Mouse (Mus musculus): ENCODE measurements around the gene Akap6. TPM values are rescaled to one million over a fixed set of nuclear protein-coding genes. Genes with fewer than 3 reads are reported as not detected.
A peak's percentile ranks its signal among the peaks of the same experiment; 100 is the strongest.

The Akap6 gene
- polyA plus RNA-seq, 1 experiment from 2014 or later = 7.9 TPM

- no peak overlapping the region for H3K4me3 ChIP-seq (ENCODE audit: low read depth, low read length)
- H3K27ac ChIP-seq (replicated peaks; ENCODE audit: low read depth, low read length) = no peak overlapping the region
- H3K4me2 ChIP-seq (ENCODE audit: low read depth, low read length) = no peak overlapping the region
- H3K4me1 ChIP-seq (ENCODE audit: control insufficient read depth, insufficient read depth, low read length) = no peaks in the 10 kb centered on the region
- 66% methylated on average over 9 of the region's 9 CpGs for WGBS
- H3K36me3 ChIP-seq (ENCODE audit: control insufficient read depth, insufficient read depth, low read length) = no peaks in the 10 kb centered on the region
- no peaks in the 10 kb centered on the region for H3K9me3 ChIP-seq (ENCODE audit: control insufficient read depth, low read length)
- H3K9ac ChIP-seq (ENCODE audit: low read depth, low read length) = no peak overlapping the region
- ATAC-seq (ENCODE audit: low read depth) = no peak
- DNase-seq (ENCODE audit: low spot score) = no peak
- no peaks in the 10 kb centered on the region for H3K27me3 ChIP-seq (replicated peaks; ENCODE audit: control insufficient read depth, insufficient read depth, low read length)
These were observed 175.2 kb downstream of the Akap6 start for GRCm38 (mm10) chr12:52874332-52874923.

DNA sequence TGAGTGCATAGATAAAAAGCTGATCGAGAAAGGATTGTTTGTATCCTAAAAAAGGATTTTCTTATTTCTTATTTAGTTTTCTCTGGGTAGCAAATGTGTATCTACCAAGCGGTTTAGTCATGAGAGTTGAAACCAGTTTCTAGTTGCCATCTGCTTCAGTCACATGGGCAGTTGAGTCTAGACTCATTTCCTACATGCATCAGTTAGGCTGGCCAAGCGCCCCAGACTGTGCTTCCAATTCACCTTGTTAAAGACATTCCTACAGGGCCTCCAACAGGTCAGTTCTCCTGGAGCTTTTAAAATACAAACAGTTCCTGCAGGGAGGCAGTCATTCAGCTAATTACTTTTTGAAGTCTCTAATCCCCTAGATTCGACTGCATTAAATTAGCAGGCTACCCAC, 176.9 kb downstream of the Akap6 start:
- H3K4me2 ChIP-seq (ENCODE audit: low read depth, low read length) = no peak overlapping the region
- H3K27ac ChIP-seq (replicated peaks; ENCODE audit: low read depth, low read length) = no peak overlapping the region
- no peaks in the 10 kb centered on the region for H3K36me3 ChIP-seq (ENCODE audit: control insufficient read depth, insufficient read depth, low read length)
- no peak for DNase-seq (ENCODE audit: low spot score)
- no peak for ATAC-seq (ENCODE audit: low read depth)
- no peaks in the 10 kb centered on the region for H3K4me1 ChIP-seq (ENCODE audit: control insufficient read depth, insufficient read depth, low read length)
- H3K27me3 ChIP-seq (replicated peaks; ENCODE audit: control insufficient read depth, insufficient read depth, low read length) = no peaks in the 10 kb centered on the region
- H3K9me3 ChIP-seq (ENCODE audit: control insufficient read depth, low read length) = no peaks in the 10 kb centered on the region
- no peak overlapping the region for H3K4me3 ChIP-seq (ENCODE audit: low read depth, low read length)
- H3K9ac ChIP-seq (ENCODE audit: low read depth, low read length) = no peak overlapping the region
- WGBS = 51% methylated on average over 4 of the region's 4 CpGs

- Histone ChIP-seq H3K9ac (ENCODE audit: low read depth, low read length) (no peak overlapping the region), H3K4me3 (ENCODE audit: low read depth, low read length) (no peak overlapping the region), H3K9me3 (ENCODE audit: control insufficient read depth, low read length) (no peaks in the 10 kb centered on the region), H3K27me3 (replicated peaks; ENCODE audit: control insufficient read depth, insufficient read depth, low read length) (no peaks in the 10 kb centered on the region), H3K4me1 (ENCODE audit: control insufficient read depth, insufficient read depth, low read length) (no peaks in the 10 kb centered on the region), H3K4me2 (ENCODE audit: low read depth, low read length) (no peak overlapping the region), H3K36me3 (ENCODE audit: control insufficient read depth, insufficient read depth, low read length) (no peaks in the 10 kb centered on the region), H3K27ac (replicated peaks; ENCODE audit: low read depth, low read length) (no peak overlapping the region)
- DNase-seq (ENCODE audit: low spot score) = no peak
- WGBS = 90% methylated on average over 8 of the region's 8 CpGs
- no peak for ATAC-seq (ENCODE audit: low read depth)
These were observed 178.0 kb downstream of the Akap6 start for GRCm38 (mm10) chr12:52876978-52877769.

- H3K27ac ChIP-seq (replicated peaks; ENCODE audit: low read depth, low read length) = no peak overlapping the region
- no peak overlapping the region for H3K4me2 ChIP-seq (ENCODE audit: low read depth, low read length)
- H3K27me3 ChIP-seq (replicated peaks; ENCODE audit: control insufficient read depth, insufficient read depth, low read length) = no peaks in the 10 kb centered on the region
- H3K4me3 ChIP-seq (ENCODE audit: low read depth, low read length) = no peak overlapping the region
- no peaks in the 10 kb centered on the region for H3K36me3 ChIP-seq (ENCODE audit: control insufficient read depth, insufficient read depth, low read length)
- H3K4me1 ChIP-seq (ENCODE audit: control insufficient read depth, insufficient read depth, low read length) = no peaks in the 10 kb centered on the region
- H3K9me3 ChIP-seq (ENCODE audit: control insufficient read depth, low read length) = no peaks in the 10 kb centered on the region
- DNase-seq (ENCODE audit: low spot score) (peak; percentile 67), ATAC-seq (ENCODE audit: low read depth) (peak; percentile 30; the same call in 1 of the 2 replicates)
- no peak overlapping the region for H3K9ac ChIP-seq (ENCODE audit: low read depth, low read length)
- WGBS = 62% methylated on average over 8 of the region's 8 CpGs
These were observed 180.1 kb downstream of the Akap6 start for GRCm38 (mm10) chr12:52879324-52879723.

DNA sequence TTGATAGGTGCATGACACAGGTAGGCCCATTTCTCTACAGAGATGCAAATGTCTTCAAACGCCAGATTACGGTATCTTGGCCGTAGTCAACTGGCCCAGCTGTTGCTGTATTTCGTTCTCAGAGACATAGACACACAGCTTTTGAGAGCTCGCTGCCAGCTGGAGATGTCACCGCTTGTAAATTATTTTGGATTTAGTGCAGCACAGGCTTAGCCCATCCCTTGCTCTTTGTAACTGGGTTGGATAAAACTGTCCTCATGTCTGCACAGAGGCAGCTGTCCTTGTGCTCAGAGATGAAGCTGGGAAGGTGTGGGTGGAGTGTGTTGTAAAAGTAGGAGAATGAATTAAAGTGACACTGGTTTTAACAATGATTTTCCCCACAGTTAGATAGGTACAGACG, 193.3 kb downstream of the Akap6 start:
- no peak overlapping the region for H3K9ac ChIP-seq (ENCODE audit: low read depth, low read length)
- WGBS = 90% methylated on average over 7 of the region's 7 CpGs
- no peaks in the 10 kb centered on the region for H3K36me3 ChIP-seq (ENCODE audit: control insufficient read depth, insufficient read depth, low read length)
- H3K9me3 ChIP-seq (ENCODE audit: control insufficient read depth, low read length) = no peaks in the 10 kb centered on the region
- no peak overlapping the region for H3K4me3 ChIP-seq (ENCODE audit: low read depth, low read length)
- H3K27ac ChIP-seq (replicated peaks; ENCODE audit: low read depth, low read length) = no peak overlapping the region
- H3K4me2 ChIP-seq (ENCODE audit: low read depth, low read length) = no peak overlapping the region
- no peak for ATAC-seq (ENCODE audit: low read depth)
- H3K4me1 ChIP-seq (ENCODE audit: control insufficient read depth, insufficient read depth, low read length) = no peaks in the 10 kb centered on the region; the same call in 1 of the 2 replicates
- peak; percentile 23 for DNase-seq (ENCODE audit: low spot score)
- no peaks in the 10 kb centered on the region for H3K27me3 ChIP-seq (replicated peaks; ENCODE audit: control insufficient read depth, insufficient read depth, low read length)

DNA sequence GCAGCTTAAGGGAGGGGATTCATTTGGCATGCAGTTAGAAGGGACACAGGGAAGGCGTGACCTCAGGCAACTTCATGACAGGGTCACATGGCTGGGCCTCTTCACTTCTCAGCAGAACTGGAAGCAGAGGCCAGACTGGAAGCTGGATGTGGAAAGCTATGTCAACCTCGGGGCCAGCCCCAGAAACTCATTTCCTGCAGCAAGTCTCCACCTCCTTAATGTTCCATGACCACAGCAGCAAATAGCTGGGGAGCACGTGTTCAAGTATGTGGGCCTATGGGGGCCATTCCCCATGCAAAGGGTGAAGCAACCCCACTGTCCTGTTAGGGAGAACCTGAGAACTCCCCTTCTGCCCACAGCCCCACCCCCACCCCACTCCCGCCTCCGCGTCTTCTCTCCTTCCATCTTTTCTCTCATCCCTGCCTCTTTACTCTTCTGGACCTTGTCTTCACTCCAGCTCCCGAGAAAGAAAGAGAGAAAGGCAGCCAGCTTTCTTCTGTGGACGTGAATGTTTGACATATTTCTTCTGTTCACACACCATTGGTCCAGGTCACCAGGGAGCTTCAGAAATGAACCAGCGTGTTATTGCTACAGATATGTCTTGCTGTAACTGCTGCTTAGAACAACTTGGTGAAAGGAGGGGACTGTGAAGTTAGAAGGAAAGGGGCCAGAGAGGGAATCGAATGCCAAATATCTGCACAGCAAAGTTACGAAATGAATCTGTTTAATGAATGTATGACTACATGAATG, 194.6 kb downstream of the Akap6 start:
- H3K27ac ChIP-seq (replicated peaks; ENCODE audit: low read depth, low read length) = no peak overlapping the region
- DNase-seq (ENCODE audit: low spot score) (no peak), ATAC-seq (ENCODE audit: low read depth) (no peak)
- no peak overlapping the region for H3K4me3 ChIP-seq (ENCODE audit: low read depth, low read length)
- no peak overlapping the region for H3K4me2 ChIP-seq (ENCODE audit: low read depth, low read length)
- no peaks in the 10 kb centered on the region for H3K36me3 ChIP-seq (ENCODE audit: control insufficient read depth, insufficient read depth, low read length)
- no peak overlapping the region for H3K9ac ChIP-seq (ENCODE audit: low read depth, low read length)
- H3K27me3 ChIP-seq (replicated peaks; ENCODE audit: control insufficient read depth, insufficient read depth, low read length) = no peaks in the 10 kb centered on the region
- H3K4me1 ChIP-seq (ENCODE audit: control insufficient read depth, insufficient read depth, low read length) = no peaks in the 10 kb centered on the region; the same call in 1 of the 2 replicates
- WGBS = 66% methylated on average over 11 of the region's 11 CpGs
- H3K9me3 ChIP-seq (ENCODE audit: control insufficient read depth, low read length) = no peaks in the 10 kb centered on the region

DNA sequence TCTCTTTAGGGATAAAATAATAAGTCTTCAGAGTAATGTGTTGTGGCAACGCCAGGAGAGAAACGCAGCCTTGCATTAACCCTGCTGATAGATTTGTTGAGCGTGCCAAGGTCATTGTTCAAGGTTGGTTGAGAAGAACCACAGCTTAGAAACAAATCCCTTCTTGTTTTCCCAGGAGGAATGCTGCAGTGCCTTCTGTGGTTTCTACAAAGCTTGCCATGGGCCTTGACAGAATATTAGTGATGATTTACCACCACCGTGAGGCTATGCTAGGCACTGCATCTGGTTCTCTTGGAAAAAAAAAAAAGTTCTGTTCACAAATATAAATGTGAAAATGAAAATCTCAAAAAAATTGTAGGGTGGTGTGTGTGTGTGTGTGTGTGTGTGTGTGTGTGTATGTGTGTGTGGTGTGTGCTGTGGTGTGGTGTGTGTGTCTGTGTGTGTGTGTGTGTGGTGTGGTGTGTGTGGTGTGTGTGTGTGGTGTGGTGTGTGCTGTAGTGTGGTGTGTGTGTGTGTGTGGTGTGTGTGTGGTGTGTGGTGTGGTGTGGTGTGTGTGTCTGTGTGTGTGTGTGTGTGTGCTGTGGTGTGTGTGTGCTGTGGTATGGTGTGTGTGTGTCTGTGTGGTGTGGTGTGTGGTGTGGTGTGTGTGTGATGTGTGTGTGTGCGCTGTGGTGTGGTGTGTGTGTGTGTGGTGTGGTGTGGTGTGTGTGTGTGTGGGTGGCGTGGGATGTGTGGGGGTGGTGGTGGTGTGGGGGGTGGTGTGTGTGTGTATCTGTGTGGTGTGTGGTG, 196.7 kb downstream of the Akap6 start:
- no peaks in the 10 kb centered on the region for H3K9me3 ChIP-seq (ENCODE audit: control insufficient read depth, low read length)
- no peak overlapping the region for H3K9ac ChIP-seq (ENCODE audit: low read depth, low read length)
- 25% methylated on average over 5 of the region's 6 CpGs for WGBS
- no peak overlapping the region for H3K27ac ChIP-seq (replicated peaks; ENCODE audit: low read depth, low read length)
- peak; percentile 89 for ATAC-seq (ENCODE audit: low read depth)
- no peaks in the 10 kb centered on the region for H3K27me3 ChIP-seq (replicated peaks; ENCODE audit: control insufficient read depth, insufficient read depth, low read length)
- H3K36me3 ChIP-seq (ENCODE audit: control insufficient read depth, insufficient read depth, low read length) = no peaks in the 10 kb centered on the region
- H3K4me3 ChIP-seq (ENCODE audit: low read depth, low read length) = no peak overlapping the region
- peak; percentile 95 for DNase-seq (ENCODE audit: low spot score)
- no peak overlapping the region for H3K4me2 ChIP-seq (ENCODE audit: low read depth, low read length)
- no peaks in the 10 kb centered on the region; the same call in 1 of the 2 replicates for H3K4me1 ChIP-seq (ENCODE audit: control insufficient read depth, insufficient read depth, low read length)

GRCm38 (mm10) chr12:52896785-52897184, 197.6 kb downstream of the Akap6 start:
- H3K4me2 ChIP-seq (ENCODE audit: low read depth, low read length) = no peak overlapping the region
- H3K9ac ChIP-seq (ENCODE audit: low read depth, low read length) = no peak overlapping the region
- WGBS = 52% methylated on average over 3 of the region's 3 CpGs
- ATAC-seq (ENCODE audit: low read depth) = no peak
- no peaks in the 10 kb centered on the region; the same call in 1 of the 2 replicates for H3K4me1 ChIP-seq (ENCODE audit: control insufficient read depth, insufficient read depth, low read length)
- no peaks in the 10 kb centered on the region for H3K36me3 ChIP-seq (ENCODE audit: control insufficient read depth, insufficient read depth, low read length)
- no peaks in the 10 kb centered on the region for H3K9me3 ChIP-seq (ENCODE audit: control insufficient read depth, low read length)
- no peak for DNase-seq (ENCODE audit: low spot score)
- no peaks in the 10 kb centered on the region for H3K27me3 ChIP-seq (replicated peaks; ENCODE audit: control insufficient read depth, insufficient read depth, low read length)
- no peak overlapping the region for H3K4me3 ChIP-seq (ENCODE audit: low read depth, low read length)
- H3K27ac ChIP-seq (replicated peaks; ENCODE audit: low read depth, low read length) = no peak overlapping the region

Measured in embryonic facial prominence, embryonic 14.5 days (tissue).